16 mouse cellular contexts compared by ENCODE assay signal in genomic region chr19:57542506-57542905, GRCm38 (mm10).
"Had no signal": no experiment of that assay in that cellular context is flagged by ENCODE, and none has a peak within 500 bp of the region (broad histone marks: within the 10 kb centered on the region; RNA-seq: fewer than 3 reads in every experiment).

No protein-coding gene starts in this region.

- DNase-seq: kidney, adult 11 months; kidney, adult 8-10 months; kidney, postnatal 10 days; kidney, postnatal 36 days; layer of hippocampus, postnatal 36 days; liver, embryonic 13.5 days; lung, adult 2 months; lung, postnatal 14 days; lung, postnatal 4 days; midbrain, embryonic 14.5 days; spleen, adult 18-20 months; thymus, postnatal 25 days had no signal

- H3K4me2 ChIP-seq: intestine, embryonic 15.5 days; kidney, embryonic 15.5 days; liver, embryonic 13.5 days; midbrain, embryonic 11.5 days; stomach, embryonic 15.5 days had no signal

- H3K9ac ChIP-seq: intestine, embryonic 15.5 days; kidney, embryonic 15.5 days; liver, embryonic 13.5 days; stomach, embryonic 15.5 days had no signal

- H3K4me3 ChIP-seq: intestine, embryonic 15.5 days; kidney, embryonic 15.5 days; liver, embryonic 13.5 days; stomach, embryonic 15.5 days had no signal

- H3K4me1 ChIP-seq: stomach, embryonic 15.5 days had no signal

- ATAC-seq: intestine, embryonic 15.5 days had no signal

- H3K9me3 ChIP-seq: intestine, embryonic 15.5 days; kidney, embryonic 15.5 days; liver, embryonic 13.5 days; stomach, embryonic 15.5 days had no signal

- H3K27me3 ChIP-seq: intestine, embryonic 15.5 days; kidney, embryonic 15.5 days; liver, embryonic 13.5 days; stomach, embryonic 15.5 days had no signal

- H3K36me3 ChIP-seq: intestine, embryonic 15.5 days; kidney, embryonic 15.5 days; liver, embryonic 13.5 days; stomach, embryonic 15.5 days had no signal

- H3K27ac ChIP-seq: intestine, embryonic 15.5 days; kidney, embryonic 15.5 days; liver, embryonic 13.5 days; stomach, embryonic 15.5 days had no signal
